ENCODE assay signal across 8 mouse cellular contexts in genomic region chr6:148944344-148944766, GRCm38 (mm10). TPM values are rescaled to one million over a fixed set of nuclear protein-coding genes. Genes with fewer than 3 reads are reported as not detected.
A peak's percentile ranks its signal among the peaks of the same experiment; 100 is the strongest.
DNase-seq lines count a peak whose midpoint lies in the region; ATAC-seq and TF ChIP-seq lines count a peak whose summit lies in the region.

No protein-coding gene starts in this region.

- H3K9me3 ChIP-seq in kidney, postnatal 0 days (replicated peaks; ENCODE audit: low read length): no peaks in the 10 kb centered on the region

- H3K9ac ChIP-seq in kidney, postnatal 0 days (ENCODE audit: low read depth, low read length): peak overlapping the region; percentile 94

- WGBS in kidney, postnatal 0 days: under 1% methylated on average over 30 of the region's 30 CpGs

- ATAC-seq in kidney, postnatal 0 days (replicated peaks; ENCODE audit: low FRiP score, low read depth): no peak; the same call in 1 of the 2 replicates
- peak; percentile 2 for ATAC-seq in megakaryocyte progenitor cell, adult 5-6 weeks (replicated peaks; ENCODE audit: poor library complexity)

- H3K4me2 ChIP-seq in kidney, postnatal 0 days (ENCODE audit: low read length): peak overlapping the region; percentile 94

- TF ChIP-seq CTCF in kidney, postnatal 0 days (IDR thresholded peaks at IDR 0.05; ENCODE audit: low read depth): no peak

- H3K4me1 ChIP-seq in kidney, postnatal 0 days (replicated peaks; ENCODE audit: insufficient read depth, low read length): 0 out of 2 replicates have a peak, but pooled peaks cover 5% of the 10 kb centered on the region

- peak overlapping the region; percentile 97 for H3K27ac ChIP-seq in kidney, postnatal 0 days

- DNase-seq in kidney, postnatal 0 days (ENCODE audit: low spot score): peak; percentile 15
- DNase-seq in kidney, postnatal 4 days: no peak
- DNase-seq in R1 (ENCODE audit: low read depth, low spot score): peak; percentile 63
- peak; percentile 28 for DNase-seq in forelimb bud, embryonic 11.5 days (ENCODE audit: low read depth, low spot score)
- no peak for DNase-seq in gastrocnemius, postnatal 25 days
- no peak for DNase-seq in cerebellum, postnatal 10 days
- DNase-seq in kidney, postnatal 25 days: no peak

- no peaks in the 10 kb centered on the region for H3K27me3 ChIP-seq in kidney, postnatal 0 days (ENCODE audit: insufficient read depth, low read length)

- no peaks in the 10 kb centered on the region for H3K36me3 ChIP-seq in kidney, postnatal 0 days (ENCODE audit: insufficient read depth, low read length)

- H3K4me3 ChIP-seq in kidney, postnatal 0 days (replicated peaks; ENCODE audit: low read depth, low read length): peak overlapping the region; percentile 87

RNA-seq across cellular contexts. Expression of gene Sinhcaf, which starts 1.9 kb away (rescaled TPM):
- 103 and 107 TPM in 2 replicates for polyA plus RNA-seq in kidney, postnatal 0 days (2015; fragmentation: Nextera tagmentation; extraction: Ambion mirVana)
- 43.3 and 43.6 TPM in 2 replicates for total RNA-seq in megakaryocyte progenitor cell, adult 5-6 weeks (2015)
- total RNA-seq in megakaryocyte progenitor cell, adult 5-6 weeks (2017): 97.8 and 122 TPM in 2 replicates
- total RNA-seq in gastrocnemius, postnatal 25 days (2021): 1 to 10 TPM in 1 of 2 experiments, under 1 TPM in 1; 0.95 to 2.7 TPM

RNA-seq across cellular contexts. Expression of gene Caprin2, which starts 48.3 kb away (rescaled TPM):
- 10.1 and 12.6 TPM in 2 replicates for polyA plus RNA-seq in kidney, postnatal 0 days (2015; fragmentation: Nextera tagmentation; extraction: Ambion mirVana)
- 4.0 and 6.0 TPM in 2 replicates for total RNA-seq in megakaryocyte progenitor cell, adult 5-6 weeks (2015)
- 4.9 and 8.8 TPM in 2 replicates for total RNA-seq in megakaryocyte progenitor cell, adult 5-6 weeks (2017)
- total RNA-seq in gastrocnemius, postnatal 25 days (2021): 1 to 10 TPM; 3.4 to 4.2 TPM

Comparison
In these comparisons a context has a peak if more than half of its experiments do, and no peak if none do; other contexts are left out.
1. DNase-seq: peak in kidney, postnatal 0 days (single experiment), R1 (single experiment) and forelimb bud, embryonic 11.5 days (single experiment); none in kidney, postnatal 4 days (0 of 2), gastrocnemius, postnatal 25 days (single experiment), cerebellum, postnatal 10 days (0 of 2) and kidney, postnatal 25 days (0 of 2).
2. RNA of gene Sinhcaf, which starts 1.9 kb away (total RNA-seq): 43.3 to 122 TPM in megakaryocyte progenitor cell, adult 5-6 weeks; 0.95 to 2.7 TPM in gastrocnemius, postnatal 25 days; every median in the first group is over 10 times any median in the second.